Mouse (Mus musculus) layer of hippocampus, adult 9-11 months (tissue): ENCODE data around the gene Klri1.
"Not testable (repeated sequence)": the region's sequence is repeated elsewhere in the genome, so short reads cannot be mapped to it uniquely, and the experiment has no call there.

ENCODE experiments used
- DNase-seq: peaks from one replicate; pipeline ENCODE4 v3.0.0; 2022

The Klri1 gene

DNA sequence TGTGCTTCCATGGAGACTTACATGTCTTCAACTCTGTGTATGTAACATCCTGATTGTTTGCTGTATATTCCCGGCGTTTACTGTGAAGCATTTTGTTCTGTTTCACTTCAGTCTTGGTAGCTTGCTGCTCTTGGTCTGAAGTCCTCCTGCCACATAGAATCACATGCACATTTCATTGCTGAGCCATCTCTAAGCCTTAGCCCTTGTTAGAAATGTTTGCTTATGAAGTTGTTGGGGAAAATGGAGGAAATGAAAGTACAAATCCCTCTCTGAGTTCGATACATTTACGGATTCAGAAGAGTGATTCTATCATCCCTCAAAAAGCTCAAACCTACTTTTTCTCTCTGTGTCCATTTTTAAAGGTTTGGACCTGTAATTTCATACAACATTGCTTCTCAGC, at the start of gene Klri1:
Klri1 (minus strand) TSS at position 101 of the 400 bp plus-strand sequence.
- no peak for DNase-seq

GRCm38 (mm10) chr6:129747654-129748032, 30.7 kb upstream of the Klri1 start:
- no peak for DNase-seq

DNA sequence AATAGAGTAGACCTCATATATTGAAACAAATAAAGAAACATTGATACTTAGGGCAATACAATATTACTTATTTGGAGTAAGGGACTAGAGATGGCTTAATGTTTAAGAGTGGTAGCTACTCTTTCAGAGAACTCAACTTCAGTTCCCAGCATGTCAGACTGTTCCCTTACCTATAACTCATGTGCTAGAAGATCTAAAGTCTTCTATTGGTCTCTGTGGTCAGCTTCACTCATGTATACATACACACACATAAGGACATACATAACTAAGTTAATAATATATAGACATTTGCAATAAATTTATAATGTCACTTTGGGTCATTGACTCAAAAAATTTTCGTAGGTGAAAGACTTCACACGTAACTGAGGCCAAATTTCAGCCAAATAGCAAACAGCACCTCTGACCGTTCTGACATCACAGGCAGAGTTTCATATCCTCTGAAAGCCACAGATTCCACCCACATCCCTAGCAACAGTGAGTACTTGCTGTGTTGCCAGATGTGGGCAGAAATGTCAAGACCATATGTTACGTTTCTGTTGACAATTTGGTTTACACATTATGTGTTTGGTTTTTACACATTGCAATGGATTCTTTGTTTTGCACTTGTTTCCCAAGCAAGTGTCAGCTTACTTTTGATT, 30.2 kb upstream of the Klri1 start:
- DNase-seq = no peak

- DNase-seq = no peak
These were observed 29.2 kb upstream of the Klri1 start for GRCm38 (mm10) chr6:129746151-129746550.

DNA sequence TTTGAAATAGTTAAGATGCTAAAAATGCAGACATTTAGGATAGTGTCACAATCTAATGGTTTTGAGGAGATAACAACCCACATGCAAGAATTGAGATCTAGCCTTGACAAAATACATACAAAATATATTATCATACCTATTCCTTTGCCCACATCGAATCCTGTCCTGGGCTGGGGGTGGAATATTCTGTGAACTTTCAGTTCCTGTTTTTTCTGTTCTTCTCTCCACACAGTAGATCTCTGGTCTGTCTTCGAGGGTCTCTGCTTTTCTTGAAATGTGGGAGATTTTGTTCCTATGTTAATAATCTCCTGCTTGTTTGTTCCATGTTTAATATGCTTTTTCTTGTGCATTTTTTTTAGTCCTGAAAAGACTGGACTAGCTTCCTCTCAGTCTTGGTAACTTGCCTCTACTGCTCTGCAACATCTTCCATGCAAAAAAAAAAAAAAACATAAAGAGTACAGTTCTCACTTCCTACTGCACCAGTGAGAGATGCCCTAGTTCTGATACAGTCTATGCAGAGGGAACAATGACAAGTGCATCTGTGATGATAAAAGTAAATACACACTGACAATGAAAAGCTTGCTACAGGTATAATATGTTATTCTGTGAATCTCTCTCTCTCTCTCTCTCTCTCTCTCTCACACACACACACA, 23.3 kb upstream of the Klri1 start, which contains the start of gene Klri2:
Klri2 (minus strand) TSS at position 416 of the 653 bp plus-strand sequence.
- no peak for DNase-seq

GRCm38 (mm10) chr6:129736414-129736813, 19.5 kb upstream of the Klri1 start:
- DNase-seq = no peak

DNA sequence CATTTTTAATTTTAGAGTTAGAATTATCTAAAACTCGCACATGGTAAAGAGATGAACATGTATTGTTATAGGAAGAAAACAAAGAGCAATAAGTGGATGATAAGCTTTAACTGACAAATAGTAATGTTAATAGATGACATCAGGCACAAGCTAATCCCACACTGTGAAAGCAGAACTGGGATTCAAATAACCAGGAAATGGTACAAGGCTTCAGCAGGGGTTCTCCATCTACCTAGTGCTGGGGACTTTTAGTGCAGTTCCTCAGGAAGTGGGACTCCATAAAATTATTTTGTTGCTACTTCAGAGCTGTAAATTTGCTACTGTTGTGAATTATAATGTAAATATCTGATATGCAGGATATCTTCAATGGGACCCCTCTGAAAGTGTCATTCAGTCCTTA, 10.3 kb upstream of the Klri1 start:
- DNase-seq = no peak

- DNase-seq = no peak
These were observed 4.5 kb upstream of the Klri1 start for GRCm38 (mm10) chr6:129721390-129721789.

DNA sequence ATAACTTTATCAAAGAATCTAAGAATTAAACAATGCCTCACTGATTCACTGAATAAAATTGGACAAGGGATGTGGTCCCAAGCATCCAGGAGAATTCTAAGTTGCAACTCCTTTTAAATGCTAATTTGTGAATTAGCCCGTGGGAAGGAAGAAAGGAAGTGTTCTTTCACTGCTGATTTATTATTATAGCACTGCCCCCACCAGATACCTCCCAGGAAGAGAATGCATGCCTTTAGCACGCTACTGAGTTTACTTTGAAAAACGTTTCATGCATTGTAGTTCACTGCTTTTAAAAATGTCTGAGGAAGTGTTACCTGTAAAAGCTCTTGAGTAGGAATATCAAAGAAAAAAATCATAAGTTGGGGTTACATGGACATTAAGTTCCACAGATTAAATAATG, 3.6 kb upstream of the Klri1 start:
- DNase-seq = no peak

- DNase-seq = no peak
These were observed 3.4 kb downstream of the Klri1 start for GRCm38 (mm10) chr6:129713566-129713965.

- not testable (repeated sequence) for DNase-seq
These were observed 25.5 kb downstream of the Klri1 start for GRCm38 (mm10) chr6:129691436-129691835.

DNA sequence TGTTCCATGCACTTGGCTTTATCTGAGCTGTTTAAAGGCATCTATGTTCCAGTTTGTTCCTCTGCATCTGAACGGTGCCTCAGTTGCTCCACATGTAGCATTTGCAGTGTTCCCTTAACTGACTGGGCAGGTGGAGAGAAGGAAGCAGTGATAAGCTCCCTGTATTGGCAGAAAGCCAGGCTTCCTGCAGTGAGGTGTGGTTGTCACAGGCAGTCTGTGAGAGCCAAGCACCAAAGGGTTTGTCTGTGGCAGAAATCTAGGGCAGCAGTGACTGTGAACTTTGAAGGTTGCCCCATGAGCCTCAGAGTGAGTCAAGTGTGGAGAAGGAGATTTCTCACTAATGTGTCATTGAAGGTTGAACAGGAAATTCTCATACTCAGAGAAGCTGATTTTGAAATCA, 36.6 kb downstream of the Klri1 start:
- DNase-seq = no peak

GRCm38 (mm10) chr6:129678873-129679272, 38.1 kb downstream of the Klri1 start, which contains the start of gene Klrc1:
Gene Klrc1, minus strand, starts transcription at chr6:129678973.
- DNase-seq = no peak

DNA sequence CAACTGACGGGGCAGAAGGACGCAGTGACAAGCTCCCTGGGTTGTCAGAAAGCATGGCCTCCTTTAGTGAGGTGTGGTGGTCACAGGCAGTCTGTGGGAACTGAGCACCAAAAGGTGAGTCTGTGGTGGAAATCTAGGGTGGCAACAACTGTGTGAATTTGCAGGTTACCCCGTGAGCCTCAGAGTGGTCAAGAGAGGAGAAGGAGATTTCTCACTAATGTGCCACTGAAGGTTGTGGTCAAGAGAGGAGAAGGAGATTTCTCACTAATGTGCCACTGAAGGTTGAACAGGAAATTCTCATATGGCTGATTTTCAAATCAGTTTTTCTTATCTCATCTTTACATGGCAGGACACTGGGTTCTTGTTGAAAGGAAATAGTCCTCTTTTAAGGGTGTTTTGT, 55.6 kb downstream of the Klri1 start:
- not testable (repeated sequence) for DNase-seq

- DNase-seq = not testable (repeated sequence)
These were observed 56.3 kb downstream of the Klri1 start, which contains the start of gene Klrc2 for GRCm38 (mm10) chr6:129660589-129660988. Gene Klrc2, minus strand, starts transcription at chr6:129660689.
